Mouse (Mus musculus) kidney, postnatal 36 days (tissue): ENCODE results near the gene Prelid3b.

Experiments used
- DNase-seq, 2 experiments: peaks; one replicate each; pipeline ENCODE4 v3.0.0; 2021 to 2022; ENCODE audit warnings: mixed read lengths in 2 of 2

Prelid3b gene

DNA sequence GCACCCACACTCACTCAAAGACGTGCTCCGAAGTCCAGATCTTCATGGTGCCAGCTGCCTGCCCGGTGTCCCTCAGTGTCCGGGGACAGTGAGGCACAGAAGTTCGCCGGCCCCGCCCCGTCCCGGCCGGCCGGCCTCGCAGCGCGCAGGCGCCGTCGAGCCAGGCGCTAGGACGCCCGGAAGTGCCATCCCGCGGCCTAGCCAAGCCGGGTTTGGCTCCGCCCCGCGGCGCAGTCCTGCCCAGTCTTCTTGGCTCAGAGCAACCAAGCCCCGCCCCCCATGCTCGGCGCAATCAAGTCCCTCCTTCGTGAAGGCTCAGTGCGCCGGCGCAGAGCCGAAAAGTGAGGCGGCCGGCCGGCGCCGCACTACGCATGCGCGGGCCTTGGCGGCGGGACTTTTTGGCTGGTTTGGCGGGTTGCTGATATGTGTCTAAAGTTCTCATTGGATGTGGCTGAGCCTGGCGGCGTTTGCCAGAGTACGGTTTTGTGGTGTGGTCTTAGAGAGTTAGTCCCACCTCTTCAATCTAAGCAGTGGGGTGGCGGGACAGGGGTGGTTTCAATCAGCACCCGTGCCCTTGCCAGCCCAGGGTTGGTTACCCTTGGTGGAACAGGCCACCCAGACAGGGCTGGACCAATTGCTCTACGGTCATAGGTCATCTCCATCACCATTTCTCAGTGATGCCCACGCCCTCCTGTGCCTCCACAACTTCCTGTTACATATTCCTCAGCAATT, at the start of gene Prelid3b:
Gene Prelid3b (minus strand): TSS at position 264 of the 732 bp plus-strand sequence.
- peak; percentile 100 for DNase-seq

DNA sequence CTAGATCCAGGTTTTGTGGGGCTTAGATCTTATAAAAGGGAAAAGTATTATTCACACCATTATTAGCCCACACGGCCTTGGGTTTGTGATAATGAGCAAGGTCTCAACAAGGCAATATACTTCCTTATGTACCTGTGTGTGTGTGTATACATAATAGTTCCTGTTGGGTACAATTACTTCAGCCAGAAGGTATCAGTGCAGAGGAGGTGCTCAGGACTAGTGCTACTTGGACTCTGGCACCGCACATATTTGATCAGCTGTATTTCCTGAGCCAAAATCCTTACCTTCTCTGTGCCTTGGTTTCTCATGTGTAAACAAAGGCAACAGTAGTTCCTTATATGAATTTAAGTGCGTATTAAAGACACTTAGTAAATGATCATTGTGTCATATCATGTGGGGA, 49.3 kb upstream of the Prelid3b start:
- DNase-seq = no peak

DNA sequence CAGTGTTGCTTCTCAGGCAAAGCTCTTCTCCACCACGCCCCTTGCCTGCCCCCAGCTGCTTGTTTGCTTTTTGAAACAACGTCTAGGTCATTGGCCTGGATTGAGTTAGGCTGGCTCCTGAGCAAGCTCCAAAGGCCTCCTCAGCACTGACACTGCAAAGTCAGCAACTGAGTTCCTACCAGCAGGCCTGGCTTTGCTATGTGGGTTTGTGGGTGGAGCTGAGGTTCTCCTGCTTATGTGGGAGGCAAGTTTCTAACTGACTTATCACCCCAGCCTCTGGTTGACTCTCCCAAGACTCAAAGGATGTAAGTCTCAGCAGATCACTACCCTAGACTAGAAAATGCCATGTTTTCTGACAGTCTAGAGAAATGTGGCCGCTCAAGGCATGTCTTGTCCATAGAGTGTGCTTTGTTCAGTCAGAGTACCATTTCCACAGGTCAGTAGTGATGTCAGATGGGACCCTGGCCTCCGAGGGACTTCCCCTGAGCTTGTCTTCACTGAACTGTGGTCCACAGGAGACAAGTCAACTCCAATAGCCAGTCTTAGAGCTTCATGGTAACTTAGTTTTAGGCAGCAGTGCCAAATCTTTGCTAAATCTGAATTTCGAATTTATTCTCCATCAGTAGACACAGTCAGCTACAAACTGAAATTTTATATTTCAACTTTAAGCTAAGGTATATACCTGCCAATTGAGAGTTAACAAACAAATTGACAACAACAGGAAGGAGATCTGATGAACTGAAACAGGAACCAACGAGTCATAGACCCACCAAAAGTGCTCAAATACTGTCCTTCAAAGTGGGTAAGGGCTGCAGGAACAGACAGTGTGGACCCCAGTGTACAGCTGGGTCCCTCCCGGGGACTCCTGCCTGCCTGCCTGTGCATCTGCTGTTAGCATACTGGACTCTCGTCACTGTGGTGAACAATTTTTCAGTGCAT, 44.5 kb upstream of the Prelid3b start:
- DNase-seq = peak; percentile 25 to 37

DNA sequence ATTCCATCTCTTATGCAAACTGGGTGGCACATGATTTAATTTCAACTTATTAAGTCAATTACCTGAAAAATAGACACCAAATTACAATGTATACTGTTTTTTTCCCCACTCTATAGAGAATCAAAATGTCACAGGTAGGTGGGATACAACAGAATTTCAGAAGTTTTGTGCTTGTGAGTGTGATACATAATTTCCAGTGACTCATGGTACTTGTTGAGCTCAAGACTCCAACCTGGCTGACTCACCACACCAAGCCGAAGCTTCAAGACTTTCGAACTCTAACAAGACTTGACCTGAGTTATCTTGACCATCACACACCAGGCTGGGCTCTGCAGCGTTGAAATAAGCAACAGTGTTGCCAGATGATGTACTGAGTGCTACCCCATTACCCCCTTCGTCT, 42.0 kb upstream of the Prelid3b start:
- DNase-seq = no peak

DNA sequence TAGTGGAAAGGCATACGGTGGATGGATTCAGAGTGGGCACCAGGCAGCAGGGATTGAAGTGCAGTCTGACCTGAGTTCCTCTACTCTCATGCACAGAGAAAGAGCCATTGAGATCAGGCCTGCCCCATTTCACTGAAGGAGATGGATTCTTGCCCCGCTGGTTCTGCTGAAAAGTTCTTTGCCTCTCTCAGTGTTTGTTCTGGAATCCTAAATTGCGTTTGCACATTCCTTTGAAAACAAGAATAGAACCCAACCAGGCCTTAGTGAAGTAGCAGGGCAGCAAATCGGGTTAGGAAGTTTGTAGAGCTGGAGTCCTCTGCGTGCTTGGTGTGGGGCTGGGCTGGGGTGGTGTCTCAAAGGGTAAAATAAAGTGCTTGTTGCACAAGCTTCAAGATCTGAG, 40.9 kb upstream of the Prelid3b start:
- DNase-seq = no peak

DNA sequence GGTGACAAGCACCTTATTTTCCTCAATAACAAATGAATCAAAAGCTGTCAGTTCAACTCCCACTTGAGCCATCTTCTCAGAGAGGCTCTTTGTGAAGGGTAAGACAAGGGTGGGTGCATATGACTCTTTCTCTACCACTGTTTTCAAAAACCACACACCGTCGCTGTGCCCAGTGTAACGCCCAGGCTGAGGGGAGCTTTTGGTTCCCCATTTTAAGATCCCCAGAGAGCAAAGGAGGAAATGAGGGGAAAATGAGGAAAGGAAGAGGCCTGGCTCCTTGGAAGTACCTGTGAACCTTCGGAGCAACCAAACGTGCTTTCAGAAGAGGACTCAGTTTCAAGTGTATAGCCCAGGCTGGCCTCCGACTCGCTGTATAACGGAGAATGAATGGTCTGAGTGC, 36.9 kb upstream of the Prelid3b start:
- no peak for DNase-seq

DNA sequence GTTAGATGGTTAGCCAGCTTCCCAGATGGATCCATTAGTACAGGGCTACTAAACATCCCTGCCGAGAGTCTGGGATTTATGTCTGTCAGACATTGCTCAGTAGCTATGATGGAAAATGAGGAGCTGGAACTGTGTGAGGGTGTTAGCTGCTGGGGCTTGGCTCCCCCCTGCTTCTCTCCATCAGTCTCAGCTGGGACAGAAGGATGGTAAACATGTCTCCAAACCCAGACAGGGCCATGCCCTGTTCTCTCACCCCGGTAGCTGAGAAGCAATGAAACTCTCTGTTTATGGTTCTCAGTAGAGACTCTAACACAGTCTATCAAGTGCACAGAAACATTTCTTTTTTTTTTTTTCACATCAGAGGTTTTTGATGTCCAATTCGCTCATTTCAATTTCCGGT, 35.1 kb upstream of the Prelid3b start:
- DNase-seq = no peak

DNA sequence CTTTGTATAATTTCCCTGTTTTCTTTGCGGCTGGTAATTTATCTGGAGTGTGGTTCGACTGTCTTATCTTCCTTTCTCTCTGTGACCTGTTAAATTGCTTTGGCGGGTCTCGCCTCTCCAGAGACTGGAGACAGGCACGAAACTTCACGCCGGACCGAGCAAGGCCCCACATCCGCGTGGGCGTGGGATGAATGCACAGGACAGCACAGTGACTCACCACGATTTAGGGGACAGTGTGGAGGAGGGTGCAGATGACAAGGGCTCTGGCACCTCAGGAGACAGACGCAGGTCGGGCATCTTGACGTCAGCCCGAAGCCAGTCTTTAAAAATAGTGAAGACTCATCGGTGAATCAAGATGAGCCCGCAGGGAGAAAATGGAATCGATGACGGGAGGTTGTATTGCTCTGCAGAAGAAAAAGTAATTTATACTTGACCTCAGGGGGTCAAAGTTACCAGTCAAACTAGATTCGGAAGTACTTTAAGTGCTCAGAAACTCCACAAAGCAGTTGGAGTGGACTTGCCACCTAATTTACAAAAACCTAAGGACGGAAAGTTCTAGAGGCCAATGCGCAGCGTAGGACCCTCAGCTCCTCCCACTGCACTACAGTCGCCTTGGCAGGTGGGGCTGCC, 30.1 kb upstream of the Prelid3b start:
- DNase-seq = peak in 1 of 2 experiments; percentile 3

DNA sequence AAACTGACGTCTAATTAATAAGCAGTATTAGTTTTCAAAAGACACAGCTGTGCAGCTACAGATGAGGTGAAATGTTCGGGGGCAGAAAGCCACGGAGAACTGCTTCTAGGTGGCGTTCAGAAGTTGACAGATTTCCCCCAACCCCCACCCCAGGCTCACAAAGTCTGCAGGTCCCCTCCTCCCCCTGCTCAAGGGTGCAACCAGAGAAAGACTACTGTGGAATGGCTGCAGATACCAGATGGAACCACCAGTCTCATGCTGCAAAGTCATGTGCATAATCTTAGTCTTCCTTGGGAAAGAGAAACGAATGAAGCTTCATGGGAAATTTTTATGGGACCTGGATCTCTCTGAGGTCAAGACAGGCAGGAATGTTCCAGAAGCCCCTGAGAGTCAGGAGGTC, 29.4 kb upstream of the Prelid3b start:
- DNase-seq = no peak

DNA sequence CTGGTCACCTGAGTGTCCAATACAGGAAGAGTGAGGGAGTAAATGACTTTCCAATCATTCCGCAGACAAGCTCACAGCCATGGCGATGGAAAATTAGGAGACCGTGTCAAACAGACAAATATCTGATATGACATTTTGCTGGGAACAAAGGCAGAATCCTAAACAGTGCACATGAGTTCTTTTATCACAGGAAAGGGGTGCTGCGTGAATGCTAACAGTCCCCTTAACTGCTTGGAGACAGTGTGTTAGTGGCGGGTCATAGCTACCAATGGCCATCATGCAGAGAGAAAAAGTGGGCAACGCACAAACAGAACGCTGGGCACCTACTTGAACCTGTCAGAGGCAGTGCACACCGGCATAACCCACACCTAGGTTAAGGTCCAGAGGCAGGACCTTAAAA, 28.6 kb upstream of the Prelid3b start:
- no peak for DNase-seq

DNA sequence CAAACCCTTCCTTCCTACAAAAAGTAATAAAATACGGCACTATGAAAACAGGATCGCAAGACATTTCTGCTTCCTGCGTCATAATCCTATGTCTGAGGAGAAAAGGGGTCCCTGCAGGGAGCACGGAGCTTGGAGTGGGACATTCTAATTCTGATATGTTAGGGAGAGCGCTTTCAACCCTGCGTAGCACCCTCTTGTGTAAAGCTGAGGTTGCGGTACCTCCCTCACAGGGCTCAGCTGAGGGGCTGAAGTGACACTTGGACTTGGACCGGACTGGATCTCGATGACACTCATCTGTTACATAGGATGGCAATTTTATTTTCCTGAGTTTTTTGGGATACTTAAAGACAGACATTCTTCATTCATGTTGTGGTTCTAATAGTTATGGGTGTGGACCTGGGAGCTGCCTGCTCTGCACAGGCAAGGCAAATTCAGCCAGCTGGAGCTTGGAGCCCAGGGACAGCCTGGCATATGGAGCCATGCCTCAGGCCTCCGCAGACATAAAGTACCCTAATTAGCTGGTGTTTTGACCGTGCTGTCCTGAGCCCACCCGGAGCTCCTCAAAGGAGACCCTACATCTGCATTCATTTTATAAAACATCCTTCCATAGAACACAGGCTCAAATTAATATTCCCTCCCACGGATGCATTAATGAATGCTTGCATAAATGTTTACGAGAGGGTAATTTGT, 28.1 kb upstream of the Prelid3b start:
- DNase-seq = no peak

DNA sequence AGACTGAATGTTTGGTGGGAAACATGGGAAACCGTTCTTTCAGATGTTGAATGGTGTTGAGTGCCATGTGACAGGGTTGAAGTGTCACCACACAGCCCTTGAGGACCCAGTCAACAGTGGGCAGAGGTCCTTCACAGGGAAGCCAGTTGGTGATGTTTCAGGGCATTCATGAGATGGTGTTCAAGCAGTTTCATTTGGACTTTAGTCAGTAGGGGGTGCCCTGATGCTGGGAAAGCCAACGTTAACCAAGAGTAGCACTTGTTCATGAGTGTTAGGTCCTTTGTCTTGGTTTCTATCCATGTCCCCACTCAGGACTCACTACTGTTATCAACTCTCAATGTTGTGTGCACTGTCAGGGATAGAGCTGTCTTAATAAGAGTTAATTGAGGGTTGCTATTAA, 20.0 kb upstream of the Prelid3b start:
- DNase-seq = peak; percentile 10 to 31

DNA sequence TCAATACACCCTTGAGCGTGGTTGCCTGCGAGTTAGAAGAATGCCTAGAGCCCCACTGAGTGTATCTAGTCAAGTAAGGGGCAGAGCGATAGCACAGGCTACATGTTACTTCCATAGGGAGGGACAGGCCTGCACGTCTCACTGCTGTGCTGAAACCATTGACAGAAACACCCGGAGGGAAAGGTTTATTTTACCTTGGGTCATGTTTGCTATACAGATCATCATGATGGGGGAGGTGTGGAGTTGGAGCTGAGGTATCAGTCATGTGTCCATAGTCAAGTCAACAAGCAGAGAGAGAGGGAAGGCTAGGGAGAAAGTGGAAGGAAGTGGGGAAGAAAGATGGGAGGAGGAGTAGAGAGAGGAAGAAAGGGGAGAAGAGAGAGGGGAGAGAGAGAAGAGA, 14.1 kb upstream of the Prelid3b start:
- DNase-seq = no peak

DNA sequence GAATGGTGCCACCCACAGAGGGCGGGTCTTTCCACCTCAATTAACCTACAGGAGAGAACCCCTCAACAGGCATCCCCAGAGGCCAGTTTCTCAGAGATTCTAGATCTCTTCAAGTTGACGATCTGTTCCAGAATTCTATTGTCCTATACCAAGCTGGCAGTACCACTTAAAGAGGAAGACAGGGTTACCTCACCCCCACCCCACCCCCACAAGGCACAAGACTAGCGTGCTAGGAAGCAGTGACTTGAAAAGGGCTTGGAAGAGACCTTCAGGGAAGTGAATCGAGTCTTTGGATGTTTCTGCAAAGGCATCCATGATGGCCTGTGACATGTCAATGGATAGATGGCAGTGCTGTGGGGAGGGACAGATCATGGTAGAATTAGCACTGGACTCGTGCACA, 5.9 kb upstream of the Prelid3b start:
- no peak for DNase-seq

DNA sequence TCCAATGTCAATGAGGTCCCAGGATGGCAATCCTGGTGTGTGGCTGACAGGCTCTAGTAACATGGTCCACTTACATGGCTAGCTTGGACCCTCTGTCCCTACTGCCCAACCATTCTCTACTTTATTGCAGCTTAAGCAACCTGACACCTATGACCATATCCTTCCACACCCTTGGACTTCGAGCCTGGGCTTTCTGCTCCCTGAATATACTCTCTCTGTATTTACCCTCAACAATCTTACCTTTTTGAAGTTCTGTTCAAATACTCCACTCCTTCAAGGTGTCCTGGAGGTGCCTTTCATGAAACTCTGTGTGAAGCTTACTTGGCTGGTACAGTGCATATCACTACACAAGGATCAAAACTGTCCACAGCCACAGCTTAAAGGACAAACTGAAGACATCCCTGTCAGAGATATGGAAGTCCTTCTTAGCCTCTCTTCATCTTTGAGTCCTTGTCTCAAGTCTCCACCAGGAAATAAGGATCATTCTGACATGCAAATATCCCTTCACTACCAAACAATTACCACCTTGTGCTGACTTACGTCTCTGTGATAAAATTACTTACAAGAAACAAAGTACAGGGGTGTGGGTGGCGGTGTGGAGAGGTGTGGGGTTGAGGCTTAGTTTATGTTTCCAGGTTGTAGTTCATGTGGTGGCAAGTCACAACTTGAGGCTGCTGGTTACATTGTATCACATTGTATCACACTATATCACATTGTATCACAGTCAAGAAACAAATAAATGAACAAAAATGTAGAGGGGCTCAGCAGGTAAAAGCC, 4.8 kb upstream of the Prelid3b start:
- DNase-seq = no peak

DNA sequence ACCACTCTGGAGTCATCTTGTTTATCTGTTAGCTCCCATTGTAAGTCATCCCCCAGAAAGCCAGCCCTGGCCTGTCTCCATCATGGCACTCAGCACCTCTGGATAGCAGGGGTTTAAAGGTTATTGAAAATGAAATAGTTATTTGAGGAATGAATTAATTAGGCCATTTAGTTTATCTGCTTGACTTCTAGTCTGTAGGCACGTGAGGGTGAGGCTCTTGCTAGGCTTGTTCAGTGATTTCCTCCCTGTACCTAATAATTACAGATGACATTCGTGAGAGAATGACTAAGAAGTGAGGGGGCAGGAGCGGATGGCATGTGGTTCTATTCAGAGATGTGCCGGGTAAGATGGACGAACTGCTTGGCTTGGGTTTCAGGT, 658 bp upstream of the Prelid3b start:
- no peak for DNase-seq

DNA sequence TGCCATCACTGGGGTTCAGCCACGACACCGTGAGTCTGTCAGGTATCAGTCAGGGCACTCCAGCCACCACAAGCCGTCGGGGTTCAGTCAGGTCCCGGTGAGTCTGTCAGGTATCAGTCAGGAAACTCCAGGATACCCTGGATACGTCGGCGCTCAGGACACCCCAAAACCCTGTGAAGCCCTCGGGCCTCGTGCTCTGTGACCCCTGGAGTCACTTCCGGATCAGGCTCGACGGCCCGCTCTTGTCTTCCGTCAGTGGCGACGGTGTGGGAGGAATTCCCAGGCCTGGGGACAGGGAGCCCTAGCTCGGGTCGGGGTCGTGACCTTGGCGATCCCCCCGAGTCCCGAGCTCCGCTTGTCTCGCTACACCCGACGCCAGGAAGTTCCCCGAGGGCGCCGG, 474 bp downstream of the Prelid3b start:
- no peak for DNase-seq

DNA sequence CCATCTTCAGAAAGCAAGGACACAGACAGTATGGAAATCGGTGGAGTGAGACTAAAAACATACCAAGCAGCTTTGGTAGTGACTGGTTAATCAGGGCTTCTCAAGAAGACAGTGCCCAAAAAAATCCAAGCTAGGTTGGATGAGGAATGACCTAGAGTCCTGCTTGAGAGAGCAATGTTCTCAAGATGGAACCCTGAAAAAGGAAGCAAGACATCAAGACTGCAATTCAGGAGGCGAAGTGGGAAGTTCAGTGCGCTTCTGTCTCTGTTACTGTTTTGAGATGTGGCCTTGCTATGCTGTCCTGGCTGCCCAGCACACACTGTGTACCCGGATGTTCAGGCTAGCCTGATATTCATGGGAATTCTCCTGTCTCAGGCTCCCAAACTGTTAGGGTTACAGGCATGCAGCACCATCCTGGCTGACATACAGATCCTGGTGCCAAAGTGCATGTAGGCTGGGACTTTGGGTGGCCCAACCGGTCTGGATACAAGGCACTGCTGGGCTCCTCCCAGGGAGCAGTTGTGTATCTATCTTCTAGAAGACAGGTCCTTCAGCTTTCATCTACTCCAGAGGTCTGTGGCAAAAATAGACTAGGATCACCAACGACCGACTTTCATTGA, 2.0 kb downstream of the Prelid3b start:
- DNase-seq = no peak

DNA sequence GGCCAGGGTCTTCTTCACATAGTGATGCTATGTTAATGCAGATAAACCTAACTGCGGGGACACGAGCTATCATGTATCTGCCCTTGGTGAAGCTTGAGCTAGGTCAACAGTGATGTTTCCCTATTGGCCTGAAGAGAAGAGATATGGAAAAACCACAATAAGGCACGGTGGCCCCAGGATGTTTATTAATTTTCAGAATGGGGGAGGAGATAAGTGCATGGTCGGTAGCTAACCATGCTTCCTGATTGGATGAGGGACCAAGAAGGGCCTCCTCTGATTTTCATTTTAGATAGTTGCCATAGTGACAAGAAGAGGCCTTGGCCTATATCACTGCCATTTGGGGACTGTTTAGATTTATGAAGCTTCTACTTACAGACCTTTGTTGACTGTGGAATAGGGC, 2.5 kb downstream of the Prelid3b start:
- no peak for DNase-seq

DNA sequence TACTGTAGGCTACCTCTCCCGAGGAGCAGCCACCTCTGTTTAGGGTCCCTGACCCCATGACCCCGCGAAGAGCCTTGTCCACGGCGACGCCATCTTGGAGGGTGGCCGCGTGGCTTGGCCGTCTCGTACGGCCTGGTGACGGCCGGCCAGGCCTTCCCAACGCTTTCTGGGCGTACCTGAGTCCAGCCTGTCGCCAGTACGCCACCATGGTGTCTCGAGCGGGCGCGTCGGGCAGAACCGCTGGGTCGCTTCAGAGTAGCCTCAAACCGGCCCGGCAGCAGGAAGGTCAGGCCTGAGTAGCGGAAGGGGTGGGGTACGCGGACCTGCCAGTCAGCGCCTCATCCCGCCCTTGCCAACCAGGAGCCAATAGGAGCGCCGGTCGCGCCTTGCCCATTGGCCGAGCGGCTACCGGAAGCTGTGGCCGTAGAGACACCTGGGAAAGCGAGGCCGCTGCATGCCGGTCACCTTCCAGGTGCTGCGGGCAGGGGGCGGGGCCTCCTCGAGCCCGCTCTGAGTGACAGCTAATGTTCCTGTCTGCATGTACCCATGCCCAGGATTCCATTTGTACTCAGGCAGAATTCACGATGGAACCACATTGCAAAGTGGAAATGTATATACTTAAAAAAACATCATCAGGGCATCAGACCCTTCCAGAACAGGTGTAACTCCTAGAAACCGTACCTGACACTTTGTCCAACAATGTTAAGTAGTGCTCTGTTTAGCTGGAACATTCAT, 8.9 kb downstream of the Prelid3b start, which contains the start of gene Atp5e:
Gene Atp5e (minus strand): TSS at position 317 of the 735 bp plus-strand sequence.
- peak; percentile 98 for DNase-seq

DNA sequence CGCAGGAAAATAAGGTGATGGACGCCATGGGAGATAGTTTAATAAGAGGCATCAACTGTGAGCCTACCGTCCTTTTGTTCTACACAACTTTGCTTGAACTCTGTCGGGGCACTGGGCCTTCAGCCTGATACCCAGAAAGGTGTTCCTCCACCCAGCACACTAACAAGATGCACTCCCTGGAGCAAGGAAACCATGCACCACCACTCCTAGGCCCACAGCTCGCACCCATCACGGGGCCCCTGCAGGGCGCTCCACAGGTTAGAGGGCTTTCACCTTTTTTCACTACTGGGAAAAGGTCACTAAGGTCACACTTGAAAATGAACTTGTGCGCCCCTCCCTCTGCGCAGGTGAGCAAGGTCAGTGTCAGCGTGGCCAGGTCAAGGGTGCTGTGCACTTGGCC, 9.5 kb downstream of the Prelid3b start:
- DNase-seq = no peak
